Mouse (Mus musculus): ENCODE data around the gene Olfr704.

- TF ChIP-seq GATA1 (IDR thresholded peaks at IDR 0.05; ENCODE audit: borderline replicate concordance, low read length) (no peak), FLI1 (IDR thresholded peaks at IDR 0.05; ENCODE audit: low read length) (no peak)
These were observed 25.1 kb downstream of the Olfr704 start, which contains the start of gene Olfr706 for GRCm38 (mm10) chr7:106888062-106888461.

Measured in megakaryocyte, embryonic 14.5 days (primary cell).